Comparison of ENCODE assay signal across 7 mouse cellular contexts in genomic region chr5:93092147-93092781, GRCm38 (mm10). TPM values are rescaled to one million over a fixed set of nuclear protein-coding genes. Genes with fewer than 3 reads are reported as not detected.
DNase-seq lines count a peak whose midpoint lies in the region; ATAC-seq and TF ChIP-seq lines count a peak whose summit lies in the region.

No protein-coding gene starts in this region.

- H3K4me3 ChIP-seq in MEL (ENCODE audit: control insufficient read depth in 1 of 2, insufficient read depth in 1 of 2, low read depth in 2 of 2, low read length in 2 of 2), result peak overlapping the region; percentile 67 to 99
- H3K4me3 ChIP-seq in hindbrain, embryonic 13.5 days, result peak overlapping the region; percentile 84

- H3K36me3 ChIP-seq in MEL (ENCODE audit: control insufficient read depth in 1 of 2, insufficient read depth in 2 of 2, low read length in 2 of 2), result peaks cover 0 to 20% of the 10 kb centered on the region in 2 experiments; a peak in 2 of 4 replicates
- H3K36me3 ChIP-seq in hindbrain, embryonic 13.5 days, result no peaks in the 10 kb centered on the region

- WGBS in hindbrain, embryonic 13.5 days, result 6% methylated on average over 28 of the region's 28 CpGs

- H3K9me3 ChIP-seq in MEL (replicated peaks; ENCODE audit: insufficient read depth, low read length), result no peaks in the 10 kb centered on the region
- no peaks in the 10 kb centered on the region for H3K9me3 ChIP-seq in hindbrain, embryonic 13.5 days

- H3K4me1 ChIP-seq in MEL (ENCODE audit: control insufficient read depth in 1 of 2, insufficient read depth in 2 of 2, low read length in 2 of 2), result peaks cover 0 to 22% of the 10 kb centered on the region in 2 experiments; a peak in 2 of 4 replicates
- H3K4me1 ChIP-seq in hindbrain, embryonic 13.5 days (replicated peaks), result peaks cover 45% of the 10 kb centered on the region

- peak overlapping the region; percentile 96 for H3K9ac ChIP-seq in MEL (ENCODE audit: control insufficient read depth, low read depth, low read length, poor library complexity, severe bottlenecking)
- H3K9ac ChIP-seq in hindbrain, embryonic 13.5 days, result peak overlapping the region; percentile 88

- ATAC-seq in frontal cortex, adult (ENCODE audit: low TSS enrichment), result peak; percentile 36
- peak; percentile 34 for ATAC-seq in hindbrain, embryonic 13.5 days (ENCODE audit: low FRiP score)
- ATAC-seq in megakaryocyte progenitor cell, adult 5-6 weeks (replicated peaks; ENCODE audit: poor library complexity), result peak; percentile 33

- H3K27ac ChIP-seq in MEL (ENCODE audit: control insufficient read depth, low read depth, low read length), result no peak overlapping the region
- H3K27ac ChIP-seq in hindbrain, embryonic 13.5 days, result peak overlapping the region; percentile 96

- no peak for TF ChIP-seq EP300 in MEL (IDR thresholded peaks at IDR 0.05; ENCODE audit: low read depth in 1 of 2, low read length in 2 of 2)

- intact Hi-C loops in left cerebral cortex, postnatal 14 days (cut with DNase I), result loop anchor here (5.0 to 10.0 kb wide), 4 partner anchors 35 to 183 kb away; no protein-coding TSS in a partner anchor

- peak; percentile 65 for DNase-seq in MEL (ENCODE audit: low read depth, low spot score)
- DNase-seq in cerebellum, adult 11-12 months, result peak; percentile 64
- peak; percentile 41 to 61 for DNase-seq in left cerebral cortex, postnatal 14 days (ENCODE audit: low spot score in 2 of 2)
- peak; percentile 49 for DNase-seq in right cerebral cortex, postnatal 4 days

- TF ChIP-seq POLR2A in MEL (IDR thresholded peaks at IDR 0.05; ENCODE audit: control insufficient read depth in 1 of 2, insufficient read depth in 1 of 2, low read depth in 1 of 2, low read length in 2 of 2, poor library complexity in 1 of 2), result peak in 1 of 2 experiments; percentile 18; a peak in 1 of 4 replicates

- H3K79me2 ChIP-seq in MEL (ENCODE audit: control insufficient read depth, insufficient read depth, low read length, poor library complexity), result peaks cover 42% of the 10 kb centered on the region

- no peak for TF ChIP-seq CTCF in MEL (IDR thresholded peaks at IDR 0.05 in 2 of 3, conservative IDR thresholded peaks at IDR 0.05 in 1 of 3; ENCODE audit: control insufficient read depth in 1 of 3, insufficient read depth in 1 of 3, low read depth in 2 of 3, low read length in 3 of 3, poor library complexity in 1 of 3, severe bottlenecking in 1 of 3)

- peak overlapping the region; percentile 92 for H3K4me2 ChIP-seq in hindbrain, embryonic 13.5 days

- no peak for TF ChIP-seq RAD21 in MEL (IDR thresholded peaks at IDR 0.05; ENCODE audit: low read depth, low read length)

- H3K27me3 ChIP-seq in MEL (ENCODE audit: control insufficient read depth in 1 of 2, insufficient read depth in 2 of 2, low read length in 2 of 2), result no peaks in the 10 kb centered on the region
- H3K27me3 ChIP-seq in hindbrain, embryonic 13.5 days, result no peaks in the 10 kb centered on the region

TF ChIP-seq in MEL, 35 proteins besides CTCF, POLR2A, EP300 and RAD21:
- TF ChIP-seq USF1 (IDR thresholded peaks at IDR 0.05; ENCODE audit: low read depth, low read length) (peak; percentile 70), POLR2AphosphoS2 (IDR thresholded peaks at IDR 0.05; ENCODE audit: low read length) (peak; percentile 8; the same call in 1 of the 2 replicates), ZC3H11A (IDR thresholded peaks at IDR 0.05; ENCODE audit: low read depth, low read length) (no peak), BHLHE40 (IDR thresholded peaks at IDR 0.05; ENCODE audit: borderline replicate concordance, low read depth, low read length) (peak; percentile 73; the same call in 1 of the 2 replicates)

RNA-seq across cellular contexts. Expression of gene Sept11, which starts 1.0 kb away (rescaled TPM):
- 34.9 and 46.7 TPM in 2 replicates for total RNA-seq in MEL (2012; rRNA removed)
- 100 to 1,000 TPM in 1 of 2 experiments, 10 to 100 TPM in 1; 87.2 to 245 TPM for polyA plus RNA-seq in MEL (2012; ENCODE audit: insufficient read depth in 1 of 2, insufficient read length in 2 of 2, low read depth in 1 of 2, low replicate concordance in 2 of 2, missing spikeins in 1 of 2)
- 165 and 171 TPM in 2 replicates for polyA plus RNA-seq in hindbrain, embryonic 13.5 days (2015; fragmentation: Nextera tagmentation; extraction: Ambion mirVana)
- 100 to 1,000 TPM; 201 to 209 TPM for total RNA-seq in left cerebral cortex, postnatal 14 days (2021)
- 63.7 and 70.3 TPM in 2 replicates for total RNA-seq in megakaryocyte progenitor cell, adult 5-6 weeks (2015)
- 63.4 and 69.0 TPM in 2 replicates for total RNA-seq in megakaryocyte progenitor cell, adult 5-6 weeks (2017)

RNA-seq across cellular contexts. Expression of gene Sowahb, which starts 47.4 kb away (rescaled TPM):
- not detected in 2 replicates for total RNA-seq in MEL (2012; rRNA removed)
- not detected for polyA plus RNA-seq in MEL (2012; ENCODE audit: insufficient read depth in 1 of 2, insufficient read length in 2 of 2, low read depth in 1 of 2, low replicate concordance in 2 of 2, missing spikeins in 1 of 2)
- not detected in 2 replicates for polyA plus RNA-seq in hindbrain, embryonic 13.5 days (2015; fragmentation: Nextera tagmentation; extraction: Ambion mirVana)
- total RNA-seq in left cerebral cortex, postnatal 14 days (2021), result 1 to 10 TPM; 5.2 to 6.8 TPM
- not detected in 2 replicates for total RNA-seq in megakaryocyte progenitor cell, adult 5-6 weeks (2015)
- total RNA-seq in megakaryocyte progenitor cell, adult 5-6 weeks (2017), result not detected in 2 replicates
